Mouse (Mus musculus): ENCODE data around the gene Sorbs1. TPM values are rescaled to one million over a fixed set of nuclear protein-coding genes. Genes with fewer than 3 reads are reported as not detected.

The Sorbs1 gene
- polyA plus RNA-seq, 2 experiments, result 11.3 to 31.0 TPM

GRCm38 (mm10) chr19:40487561-40487960, 26.0 kb downstream of the Sorbs1 start:
- no peaks in the 10 kb centered on the region for H3K27me3 ChIP-seq (ENCODE audit: control insufficient read depth, insufficient read depth, low read length)
- H3K27ac ChIP-seq, result no peak overlapping the region
- TF ChIP-seq CTCF (IDR thresholded peaks at IDR 0.05; ENCODE audit: low read depth) (no peak), EP300 (IDR thresholded peaks at IDR 0.05; ENCODE audit: low read depth) (no peak)
- H3K36me3 ChIP-seq (replicated peaks; ENCODE audit: control insufficient read depth, insufficient read depth, low read depth), result no peaks in the 10 kb centered on the region
- no peak for ATAC-seq (ENCODE audit: insufficient read depth)
- no peaks in the 10 kb centered on the region for H3K9me3 ChIP-seq (ENCODE audit: control insufficient read depth, low read length)
- DNase-seq (ENCODE audit: low read depth in 3 of 3, low spot score in 3 of 3), result no peak
- H3K4me3 ChIP-seq (ENCODE audit: insufficient read depth in 1 of 2, low read depth in 2 of 2, low read length in 2 of 2), result no peak overlapping the region
- no peak overlapping the region for H3K4me2 ChIP-seq (ENCODE audit: low read depth)
- peaks cover 14 to 25% of the 10 kb centered on the region in 2 experiments for H3K4me1 ChIP-seq (replicated peaks; ENCODE audit: control insufficient read depth in 2 of 2, insufficient read depth in 2 of 2, low read length in 1 of 2)
- no peak overlapping the region; the same call in 1 of the 2 replicates for H3K9ac ChIP-seq (replicated peaks)
- WGBS (ENCODE audit: insufficient replicate concordance), result 73% methylated on average over 11 of the region's 11 CpGs

- no peak for DNase-seq (ENCODE audit: low read depth in 3 of 3, low spot score in 3 of 3)
- no peak for TF ChIP-seq EP300 (IDR thresholded peaks at IDR 0.05; ENCODE audit: low read depth)
- no peak for TF ChIP-seq CTCF (IDR thresholded peaks at IDR 0.05; ENCODE audit: low read depth)
- Histone ChIP-seq H3K4me1 (replicated peaks; ENCODE audit: control insufficient read depth in 2 of 2, insufficient read depth in 2 of 2, low read length in 1 of 2) (peaks cover 3 to 24% of the 10 kb centered on the region in 2 experiments; a peak in 3 of 4 replicates), H3K27ac (no peak overlapping the region), H3K9me3 (ENCODE audit: control insufficient read depth, low read length) (no peaks in the 10 kb centered on the region), H3K9ac (replicated peaks) (no peak overlapping the region), H3K4me3 (ENCODE audit: insufficient read depth in 1 of 2, low read depth in 2 of 2, low read length in 2 of 2) (no peak overlapping the region), H3K27me3 (ENCODE audit: control insufficient read depth, insufficient read depth, low read length) (no peaks in the 10 kb centered on the region), H3K4me2 (ENCODE audit: low read depth) (no peak overlapping the region), H3K36me3 (replicated peaks; ENCODE audit: control insufficient read depth, insufficient read depth, low read depth) (no peaks in the 10 kb centered on the region)
- no peak for ATAC-seq (ENCODE audit: insufficient read depth)
- WGBS (ENCODE audit: insufficient replicate concordance), result 76% methylated on average over 6 of the region's 6 CpGs
Measured at GRCm38 (mm10) chr19:40481115-40481514, 32.5 kb downstream of the Sorbs1 start.

- 68% methylated on average over 10 of the region's 10 CpGs for WGBS (ENCODE audit: insufficient replicate concordance)
- peak; percentile 18; the same call in 1 of the 2 replicates for ATAC-seq (ENCODE audit: insufficient read depth)
Measured at GRCm38 (mm10) chr19:40478161-40478575, 35.4 kb downstream of the Sorbs1 start.

GRCm38 (mm10) chr19:40477445-40477941, 36.1 kb downstream of the Sorbs1 start:
- WGBS (ENCODE audit: insufficient replicate concordance), result 22% methylated on average over 5 of the region's 5 CpGs
- DNase-seq (ENCODE audit: low read depth in 3 of 3, low spot score in 3 of 3) (no peak), ATAC-seq (ENCODE audit: insufficient read depth) (peak; percentile 60)
- Histone ChIP-seq H3K9me3 (ENCODE audit: control insufficient read depth, low read length) (no peaks in the 10 kb centered on the region), H3K27ac (no peak overlapping the region), H3K27me3 (ENCODE audit: control insufficient read depth, insufficient read depth, low read length) (no peaks in the 10 kb centered on the region), H3K4me1 (replicated peaks; ENCODE audit: control insufficient read depth in 2 of 2, insufficient read depth in 2 of 2, low read length in 1 of 2) (peaks cover 3 to 27% of the 10 kb centered on the region in 2 experiments; a peak in 3 of 4 replicates), H3K9ac (replicated peaks) (no peak overlapping the region), H3K4me2 (ENCODE audit: low read depth) (no peak overlapping the region), H3K4me3 (ENCODE audit: insufficient read depth in 1 of 2, low read depth in 2 of 2, low read length in 2 of 2) (no peak overlapping the region), H3K36me3 (replicated peaks; ENCODE audit: control insufficient read depth, insufficient read depth, low read depth) (no peaks in the 10 kb centered on the region)
- TF ChIP-seq EP300 (IDR thresholded peaks at IDR 0.05; ENCODE audit: low read depth) (no peak), CTCF (IDR thresholded peaks at IDR 0.05; ENCODE audit: low read depth) (no peak)

More at GRCm38 (mm10) chr19:40478161-40478575, 35.4 kb downstream of the Sorbs1 start:
- no peak for TF ChIP-seq EP300 (IDR thresholded peaks at IDR 0.05; ENCODE audit: low read depth)
- TF ChIP-seq CTCF (IDR thresholded peaks at IDR 0.05; ENCODE audit: low read depth), result no peak
- no peak overlapping the region for H3K27ac ChIP-seq
- no peak overlapping the region for H3K9ac ChIP-seq (replicated peaks)
- H3K4me3 ChIP-seq (ENCODE audit: insufficient read depth in 1 of 2, low read depth in 2 of 2, low read length in 2 of 2), result no peak overlapping the region
- no peak overlapping the region for H3K4me2 ChIP-seq (ENCODE audit: low read depth)
- H3K27me3 ChIP-seq (ENCODE audit: control insufficient read depth, insufficient read depth, low read length), result no peaks in the 10 kb centered on the region
- no peak for DNase-seq (ENCODE audit: low read depth in 3 of 3, low spot score in 3 of 3)
- H3K4me1 ChIP-seq (replicated peaks; ENCODE audit: control insufficient read depth in 2 of 2, insufficient read depth in 2 of 2, low read length in 1 of 2), result peaks cover 3 to 27% of the 10 kb centered on the region in 2 experiments; a peak in 3 of 4 replicates
- no peaks in the 10 kb centered on the region for H3K9me3 ChIP-seq (ENCODE audit: control insufficient read depth, low read length)
- no peaks in the 10 kb centered on the region for H3K36me3 ChIP-seq (replicated peaks; ENCODE audit: control insufficient read depth, insufficient read depth, low read depth)

- TF ChIP-seq CTCF (IDR thresholded peaks at IDR 0.05; ENCODE audit: low read depth), result no peak
- no peak for TF ChIP-seq EP300 (IDR thresholded peaks at IDR 0.05; ENCODE audit: low read depth)
- Histone ChIP-seq H3K4me2 (ENCODE audit: low read depth) (no peak overlapping the region), H3K36me3 (replicated peaks; ENCODE audit: control insufficient read depth, insufficient read depth, low read depth) (no peaks in the 10 kb centered on the region), H3K4me1 (replicated peaks; ENCODE audit: control insufficient read depth in 2 of 2, insufficient read depth in 2 of 2, low read length in 1 of 2) (peaks cover 3 to 25% of the 10 kb centered on the region in 2 experiments; a peak in 3 of 4 replicates), H3K4me3 (ENCODE audit: insufficient read depth in 1 of 2, low read depth in 2 of 2, low read length in 2 of 2) (no peak overlapping the region), H3K27me3 (ENCODE audit: control insufficient read depth, insufficient read depth, low read length) (no peaks in the 10 kb centered on the region), H3K9me3 (ENCODE audit: control insufficient read depth, low read length) (no peaks in the 10 kb centered on the region), H3K9ac (replicated peaks) (no peak overlapping the region), H3K27ac (no peak overlapping the region)
- ATAC-seq (ENCODE audit: insufficient read depth) (no peak), DNase-seq (ENCODE audit: low read depth in 3 of 3, low spot score in 3 of 3) (no peak)
- 66% methylated on average over 4 of the region's 4 CpGs for WGBS (ENCODE audit: insufficient replicate concordance)
Measured at GRCm38 (mm10) chr19:40476491-40476890, 37.1 kb downstream of the Sorbs1 start.

Measured in liver, embryonic 14.5 days (tissue).